Mouse (Mus musculus) cerebellum, adult 2 months (tissue): ENCODE results near the gene Tgm2. TPM values are rescaled to one million over a fixed set of nuclear protein-coding genes. Genes with fewer than 3 reads are reported as not detected.
A peak's percentile ranks its signal among the peaks of the same experiment; 100 is the strongest.

Experiments
- DNase-seq, 2 experiments: peaks; one replicate each; pipeline ENCODE4 v3.0.0; 2021
- H3K27ac ChIP-seq: fragments of 200-500 bp; 2 replicates; pipeline ENCODE4 v1.5.1; 2012; ENCODE audit warnings: low read length, control low read depth, inconsistent platforms; ENCODE audit not compliant: insufficient read depth
- H3K27me3 ChIP-seq: fragments of 200-500 bp; 2 replicates; pipeline ENCODE4 v1.6.1; 2012; ENCODE audit warnings: inconsistent platforms, mild to moderate bottlenecking, low read length, moderate library complexity; ENCODE audit not compliant: control insufficient read depth, insufficient read depth
- H3K4me1 ChIP-seq: fragments of 200-500 bp; 2 replicates; pipeline ENCODE4 v1.6.1; 2011; ENCODE audit warnings: low read length; ENCODE audit not compliant: control insufficient read depth, insufficient read depth
- H3K4me3 ChIP-seq: fragments of 200-500 bp; replicated peaks from 2 replicates; pipeline ENCODE3; 2011; ENCODE audit warnings: mild to moderate bottlenecking, low read depth, low read length, control low read depth; ENCODE audit not compliant: insufficient read depth
- CTCF ChIP-seq: fragments of 200-500 bp; IDR thresholded peaks from 2 replicates; pipeline ENCODE4 v1.5.1; 2011; ENCODE audit warnings: low read depth, mild to moderate bottlenecking, control low read depth, low read length, moderate library complexity, borderline replicate concordance; ENCODE audit not compliant: insufficient read depth
- POLR2A ChIP-seq: fragments of 200-500 bp; IDR thresholded peaks from 2 replicates; pipeline ENCODE4 v1.6.1; 2011; ENCODE audit warnings: low read length, control low read depth, borderline replicate concordance; ENCODE audit not compliant: insufficient read depth
- WGBS: fragments of 180-500 bp; shearing (Covaris S2); methylation state at CpG from one replicate; pipeline ENCODE4 v1.1.7; 2018; 5-methylcytosine and 5-hydroxymethylcytosine counted together
- polyA plus RNA-seq: library from polyadenylated mRNA; depleted of rRNA; stranded (reverse); fragments of >200 nt; gene quantifications from 2 replicates; pipeline ENCODE4 v1.2.3, GENCODE M21; 2012

Gene Tgm2
- polyA plus RNA-seq, 1 experiment = 7.8 TPM

GRCm38 (mm10) chr2:158120211-158120610 lies 26.0 kb downstream of the Tgm2 start:
- no peak for TF ChIP-seq CTCF
- TF ChIP-seq POLR2A = no peak
- DNase-seq = no peak
- H3K27me3 ChIP-seq = no peaks in the 10 kb centered on the region
- no peak overlapping the region for H3K4me3 ChIP-seq
- peaks cover 17% of the 10 kb centered on the region for H3K4me1 ChIP-seq
- no peak overlapping the region for H3K27ac ChIP-seq
- WGBS = 84% methylated on average over 8 of the region's 8 CpGs

GRCm38 (mm10) chr2:158119145-158119544 lies 27.1 kb downstream of the Tgm2 start:
- no peak for DNase-seq
- Histone ChIP-seq H3K4me1 (peaks cover 17% of the 10 kb centered on the region), H3K27me3 (no peaks in the 10 kb centered on the region), H3K27ac (no peak overlapping the region), H3K4me3 (no peak overlapping the region)
- WGBS = 94% methylated on average over 4 of the region's 4 CpGs
- TF ChIP-seq POLR2A (no peak), CTCF (no peak)

- peaks cover 5% of the 10 kb centered on the region for H3K4me1 ChIP-seq
- 75% methylated on average over 6 of the region's 6 CpGs for WGBS
- DNase-seq = no peak
- H3K27ac ChIP-seq = no peak overlapping the region
- TF ChIP-seq CTCF = no peak
- TF ChIP-seq POLR2A = no peak
- no peaks in the 10 kb centered on the region for H3K27me3 ChIP-seq
- no peak overlapping the region for H3K4me3 ChIP-seq
These were observed 29.6 kb downstream of the Tgm2 start for GRCm38 (mm10) chr2:158116653-158117052.

GRCm38 (mm10) chr2:158115838-158116453 lies 30.3 kb downstream of the Tgm2 start:
- no peaks in the 10 kb centered on the region for H3K27me3 ChIP-seq
- no peaks in the 10 kb centered on the region; the same call in 1 of the 2 replicates for H3K4me1 ChIP-seq
- no peak for TF ChIP-seq POLR2A
- no peak for TF ChIP-seq CTCF
- H3K27ac ChIP-seq = no peak overlapping the region
- WGBS = 91% methylated on average over 3 of the region's 3 CpGs
- H3K4me3 ChIP-seq = no peak overlapping the region
- DNase-seq = no peak

- no peak for DNase-seq
- Histone ChIP-seq H3K4me1 (no peaks in the 10 kb centered on the region), H3K27ac (no peak overlapping the region), H3K4me3 (no peak overlapping the region), H3K27me3 (no peaks in the 10 kb centered on the region)
- no peak for TF ChIP-seq CTCF
- TF ChIP-seq POLR2A = no peak
- WGBS = 57% methylated on average over 5 of the region's 5 CpGs
These were observed 31.3 kb downstream of the Tgm2 start for GRCm38 (mm10) chr2:158114931-158115330.

GRCm38 (mm10) chr2:158113591-158114257 lies 32.5 kb downstream of the Tgm2 start:
- no peak for DNase-seq
- H3K27me3 ChIP-seq = no peaks in the 10 kb centered on the region
- H3K4me1 ChIP-seq = no peaks in the 10 kb centered on the region
- H3K27ac ChIP-seq = no peak overlapping the region
- WGBS = 47% methylated on average over 9 of the region's 9 CpGs
- no peak overlapping the region for H3K4me3 ChIP-seq
- TF ChIP-seq CTCF (no peak), POLR2A (no peak)

GRCm38 (mm10) chr2:158109516-158109915 lies 36.7 kb downstream of the Tgm2 start:
- H3K27me3 ChIP-seq = no peaks in the 10 kb centered on the region
- H3K4me3 ChIP-seq = no peak overlapping the region
- no peak for DNase-seq
- TF ChIP-seq POLR2A (no peak), CTCF (no peak)
- 81% methylated on average over 8 of the region's 8 CpGs for WGBS
- no peaks in the 10 kb centered on the region for H3K4me1 ChIP-seq
- no peak overlapping the region for H3K27ac ChIP-seq

GRCm38 (mm10) chr2:158106947-158107587 lies 39.2 kb downstream of the Tgm2 start:
- WGBS = 61% methylated on average over 6 of the region's 6 CpGs
- TF ChIP-seq CTCF = peak; percentile 35; the same call in 1 of the 2 replicates
- TF ChIP-seq POLR2A = no peak
- Histone ChIP-seq H3K27ac (no peak overlapping the region), H3K27me3 (no peaks in the 10 kb centered on the region), H3K4me3 (no peak overlapping the region), H3K4me1 (no peaks in the 10 kb centered on the region)
- DNase-seq = no peak

GRCm38 (mm10) chr2:158105605-158106004 lies 40.6 kb downstream of the Tgm2 start:
- DNase-seq = no peak
- 91% methylated on average over 6 of the region's 6 CpGs for WGBS
- no peak overlapping the region for H3K4me3 ChIP-seq
- H3K4me1 ChIP-seq = no peaks in the 10 kb centered on the region
- H3K27me3 ChIP-seq = no peaks in the 10 kb centered on the region
- no peak for TF ChIP-seq CTCF
- no peak for TF ChIP-seq POLR2A
- H3K27ac ChIP-seq = no peak overlapping the region
